Mouse (Mus musculus): Measurements from ENCODE around the gene G2e3.

The G2e3 gene

DNA sequence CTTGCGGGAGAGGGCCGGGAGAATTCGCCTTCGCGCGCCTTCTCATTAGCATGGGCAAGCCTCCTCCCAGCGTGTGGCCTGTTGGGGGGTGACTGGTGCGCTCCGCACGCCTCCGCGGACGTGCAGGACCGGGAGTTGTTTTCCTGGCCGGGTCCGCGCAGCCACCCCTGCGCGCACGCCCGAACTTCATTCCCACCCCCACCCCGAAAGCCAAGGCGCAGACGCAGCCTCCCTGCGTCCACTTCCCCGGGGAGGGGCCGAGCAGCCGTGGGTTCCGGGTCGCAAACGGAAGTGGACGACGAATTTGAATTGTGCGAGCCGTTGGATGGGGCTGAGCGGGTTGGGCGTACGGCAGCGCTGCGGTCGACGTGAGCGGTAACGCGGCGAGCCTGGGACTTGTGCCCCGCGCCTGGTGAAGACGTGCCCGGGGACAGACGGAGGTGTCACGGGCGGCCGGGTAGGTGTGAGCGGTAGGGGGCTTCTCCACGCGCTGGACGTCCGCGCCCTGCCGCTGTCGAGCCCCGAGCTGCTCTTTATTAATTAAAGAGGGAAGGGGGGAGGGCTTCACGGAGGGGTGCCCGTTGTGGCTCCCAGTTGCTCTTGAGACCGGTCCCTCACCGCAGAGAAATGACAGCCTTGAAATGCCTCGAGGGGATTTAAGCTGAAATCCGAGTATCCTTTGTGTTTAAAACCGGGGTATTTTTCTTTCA is at the start of gene G2e3:
Gene G2e3, plus strand, starts transcription at position 74 of the 710 bp plus-strand sequence.
- DNase-seq = peak; percentile 83

GRCm38 (mm10) chr12:51323604-51324003 is 24.3 kb upstream of the G2e3 start:
- DNase-seq = no peak

- DNase-seq = no peak
These were observed 21.0 kb upstream of the G2e3 start for GRCm38 (mm10) chr12:51326819-51327218.

GRCm38 (mm10) chr12:51337014-51337413 is 10.8 kb upstream of the G2e3 start:
- no peak for DNase-seq

DNA sequence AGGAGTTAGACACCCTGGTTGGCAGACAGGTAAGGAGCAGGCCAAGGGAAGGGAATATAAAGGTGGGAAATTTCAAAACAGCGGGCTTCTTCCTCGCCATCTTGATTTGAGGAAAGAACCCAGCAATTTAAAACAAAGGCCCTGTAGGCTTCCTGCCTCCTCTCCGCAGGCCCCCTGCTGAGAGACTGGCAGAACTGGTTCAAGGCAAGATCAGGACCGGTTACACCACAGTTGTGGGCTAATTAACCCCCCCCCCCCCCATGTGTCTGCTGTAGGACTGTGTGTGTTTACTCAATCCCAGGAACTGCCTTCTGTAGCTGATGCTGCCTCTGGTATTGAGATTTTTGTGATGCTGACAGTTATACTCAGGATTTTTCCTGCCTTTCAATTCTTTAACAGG is 1.7 kb upstream of the G2e3 start:
- no peak for DNase-seq

DNA sequence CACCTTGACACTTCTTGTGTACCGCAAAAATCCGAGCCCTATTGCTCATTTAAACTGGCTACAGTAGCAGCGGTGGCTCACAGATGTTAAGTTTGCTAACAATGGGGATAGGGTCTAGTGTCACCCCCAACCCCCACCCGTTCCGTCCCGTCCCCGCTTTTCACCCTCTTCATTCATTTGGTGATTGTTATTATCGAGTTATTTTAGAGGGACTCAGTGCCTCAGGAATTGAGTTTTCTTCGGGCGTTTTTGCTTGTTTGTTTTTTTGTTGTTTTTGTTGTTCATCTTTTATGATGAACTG is 787 bp downstream of the G2e3 start:
- peak; percentile 7 for DNase-seq

GRCm38 (mm10) chr12:51355296-51355695 is 7.4 kb downstream of the G2e3 start:
- no peak for DNase-seq

DNA sequence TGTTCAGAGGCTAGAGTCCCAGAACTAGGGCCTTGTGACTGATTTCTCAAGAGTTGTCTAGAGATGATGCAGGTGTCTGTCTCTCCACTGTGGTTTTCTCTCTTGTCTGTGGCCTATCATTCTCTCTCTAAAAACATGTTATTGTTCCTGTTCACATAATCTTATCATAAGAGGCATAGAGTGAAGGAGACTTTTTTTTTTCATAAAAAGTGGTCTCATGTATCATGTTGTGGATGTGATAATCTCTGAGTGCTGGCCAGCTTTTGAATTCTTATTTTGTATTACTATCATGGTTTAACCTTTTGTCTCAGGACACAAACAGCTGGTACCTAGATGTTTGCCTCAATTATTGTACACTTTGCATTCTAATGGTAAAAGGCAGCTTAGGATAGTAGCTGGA is 13.4 kb downstream of the G2e3 start:
- DNase-seq = no peak

GRCm38 (mm10) chr12:51362898-51363297 is 15.0 kb downstream of the G2e3 start:
- DNase-seq = no peak

- DNase-seq = no peak
These were observed 20.6 kb downstream of the G2e3 start for GRCm38 (mm10) chr12:51368504-51368903.

DNA sequence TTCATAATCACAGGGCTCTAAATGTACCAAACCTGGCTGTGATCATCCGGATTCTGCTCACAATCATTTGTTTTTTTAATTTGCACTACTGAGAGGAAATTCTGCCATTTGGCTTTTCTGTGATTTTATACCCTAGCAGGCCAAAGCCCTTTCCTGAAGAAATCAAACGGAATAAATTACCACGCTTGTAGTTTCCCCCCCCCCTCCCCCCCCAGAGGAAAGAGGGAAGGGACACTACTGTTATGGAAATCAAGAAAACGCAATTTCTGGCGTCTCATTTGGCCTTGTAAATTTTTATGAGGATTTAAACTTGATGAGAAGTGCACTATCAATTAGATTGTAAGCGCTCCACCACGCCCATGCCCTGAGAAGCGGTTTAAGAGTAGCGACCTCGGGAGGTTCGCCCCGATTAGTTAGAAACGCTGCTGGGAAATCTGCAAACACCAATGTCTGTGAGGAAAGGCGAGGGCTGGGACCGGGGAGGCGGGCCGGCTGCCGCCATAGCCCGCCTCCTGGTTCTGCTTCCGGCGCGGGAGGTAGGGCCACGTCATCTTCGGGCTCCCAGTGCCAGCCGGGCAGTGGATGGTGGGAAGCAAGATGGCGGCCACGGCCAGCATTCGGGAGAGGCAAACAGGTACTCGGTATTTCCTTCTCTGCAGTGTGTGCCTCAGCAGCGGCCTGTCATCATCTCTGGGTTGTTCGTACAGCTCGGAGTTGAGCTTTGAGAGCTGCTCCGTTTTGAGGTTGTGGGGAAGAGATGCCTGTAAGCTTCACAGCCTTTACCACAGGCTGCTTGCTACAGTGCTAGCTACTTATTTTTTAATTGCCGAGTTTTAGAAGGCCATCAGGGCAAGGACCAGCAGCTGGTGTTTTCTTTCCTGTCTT is 29.4 kb downstream of the G2e3 start, which contains the start of gene Scfd1:
Gene Scfd1, plus strand, starts transcription at position 508 of the 885 bp plus-strand sequence.
- peak; percentile 93 for DNase-seq

- no peak for DNase-seq
These were observed 30.0 kb downstream of the G2e3 start for GRCm38 (mm10) chr12:51377888-51378190.

DNA sequence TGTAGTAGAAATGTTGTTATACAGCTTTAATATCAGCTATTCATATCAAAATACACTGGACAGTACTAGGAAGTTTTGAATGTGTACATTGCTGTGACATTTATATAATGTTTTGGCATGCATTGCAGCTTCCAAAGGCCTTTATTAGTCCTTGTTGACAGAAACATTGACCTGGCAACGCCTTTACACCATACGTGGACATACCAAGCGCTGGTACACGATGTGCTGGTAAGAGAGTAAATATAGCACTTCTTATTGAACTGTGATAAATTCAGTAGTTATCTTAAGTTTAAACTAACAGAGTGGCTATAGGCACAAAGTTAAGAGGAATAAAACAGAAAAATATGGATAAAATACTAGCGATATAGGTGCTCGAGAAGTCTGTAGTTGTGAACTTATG is 52.0 kb downstream of the G2e3 start:
- no peak for DNase-seq

- peak; percentile 12 for DNase-seq
These were observed 54.3 kb downstream of the G2e3 start for GRCm38 (mm10) chr12:51402060-51402698.

DNA sequence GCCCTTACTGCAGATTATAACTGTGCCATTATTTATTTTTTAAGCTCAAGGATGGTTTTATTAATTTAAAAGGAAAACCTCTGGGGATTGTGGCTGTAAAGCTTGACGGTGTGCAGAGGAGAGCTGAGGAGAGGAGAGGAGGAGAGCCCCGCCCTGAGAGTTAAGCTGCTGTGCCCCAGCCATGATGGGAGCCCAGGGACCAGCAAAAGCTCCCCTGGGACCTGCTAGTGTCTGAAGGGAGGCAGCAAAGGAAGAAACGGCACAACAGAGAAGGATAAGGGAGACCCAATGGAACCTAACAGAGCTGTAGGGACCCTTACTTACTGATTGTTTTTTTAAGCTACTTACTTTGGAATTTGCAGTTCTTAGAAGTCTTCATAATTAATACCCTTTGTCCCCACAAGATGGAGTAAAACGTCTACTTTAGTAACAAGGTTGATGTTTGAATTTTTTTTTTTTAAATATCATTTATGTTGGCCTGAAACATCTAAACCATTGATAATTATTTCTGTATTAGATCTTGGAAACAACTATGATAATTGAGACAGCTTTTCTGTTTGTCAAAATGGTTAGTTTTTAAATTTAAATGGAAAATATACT is 56.2 kb downstream of the G2e3 start:
- DNase-seq = no peak

DNA sequence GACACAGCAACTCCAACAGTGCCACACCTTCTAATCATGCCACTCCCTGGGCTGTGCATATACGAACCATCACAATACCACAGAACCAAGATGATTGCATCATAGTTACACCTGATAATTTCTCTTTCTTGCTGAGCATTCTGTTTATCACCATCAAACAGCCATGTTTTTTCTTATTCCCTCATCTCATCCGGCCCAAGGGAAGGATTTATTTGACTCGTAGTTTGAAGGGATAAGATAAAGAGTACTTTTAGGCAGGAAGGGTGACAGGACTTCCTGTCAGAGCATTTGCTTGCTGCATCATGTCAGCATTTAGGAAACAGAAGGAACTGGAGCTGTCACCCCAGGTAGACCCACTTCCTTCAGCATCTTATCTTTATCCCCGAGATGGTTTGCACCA is 63.5 kb downstream of the G2e3 start:
- no peak for DNase-seq

Measured in right cerebral cortex, postnatal 14 days (tissue).